Mouse (Mus musculus): ENCODE data around the gene Slc45a3. TPM values are rescaled to one million over a fixed set of nuclear protein-coding genes. Genes with fewer than 3 reads are reported as not detected.

Gene Slc45a3
- total and polyA plus RNA-seq, 3 experiments, result 15.6 to 40.7 TPM; not detected in 1

DNA sequence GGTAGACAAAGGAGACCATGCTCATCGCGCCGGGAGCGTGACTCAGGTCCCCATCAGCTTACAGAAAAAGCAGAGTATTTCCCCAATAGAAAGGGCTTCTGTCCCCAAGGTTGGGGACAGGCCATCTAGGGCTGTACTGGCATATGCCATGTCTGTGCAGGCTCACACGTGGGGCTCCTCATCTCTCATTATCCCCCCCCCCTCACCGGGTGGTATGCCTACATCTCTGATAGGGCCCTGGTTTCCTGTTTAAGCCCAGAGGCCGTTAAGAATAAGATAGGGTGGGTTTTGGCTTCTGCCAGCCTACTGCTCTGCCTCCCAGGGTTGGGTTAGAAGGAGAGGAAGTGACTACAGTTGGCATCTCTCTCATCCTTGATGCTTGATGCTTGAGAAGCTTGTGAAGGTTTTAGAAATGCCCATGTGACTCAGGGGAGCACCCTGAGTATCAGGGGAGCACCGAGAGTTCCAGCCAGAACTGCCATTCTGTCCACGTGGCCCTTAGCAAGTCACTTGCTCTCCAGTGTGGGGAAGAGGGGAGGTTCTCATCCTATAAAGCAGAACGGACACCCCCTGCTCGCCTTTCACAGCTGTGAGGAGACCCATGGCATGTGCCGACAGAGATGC lies 8.4 kb upstream of the Slc45a3 start (continued):
- TF ChIP-seq TCF12 (IDR thresholded peaks at IDR 0.05; ENCODE audit: low read depth, low read length) (peak; percentile 84), MYC (IDR thresholded peaks at IDR 0.05; ENCODE audit: low read depth, low read length) (peak; percentile 92), GABPA (IDR thresholded peaks at IDR 0.05; ENCODE audit: low read depth, low read length) (no peak)

DNA sequence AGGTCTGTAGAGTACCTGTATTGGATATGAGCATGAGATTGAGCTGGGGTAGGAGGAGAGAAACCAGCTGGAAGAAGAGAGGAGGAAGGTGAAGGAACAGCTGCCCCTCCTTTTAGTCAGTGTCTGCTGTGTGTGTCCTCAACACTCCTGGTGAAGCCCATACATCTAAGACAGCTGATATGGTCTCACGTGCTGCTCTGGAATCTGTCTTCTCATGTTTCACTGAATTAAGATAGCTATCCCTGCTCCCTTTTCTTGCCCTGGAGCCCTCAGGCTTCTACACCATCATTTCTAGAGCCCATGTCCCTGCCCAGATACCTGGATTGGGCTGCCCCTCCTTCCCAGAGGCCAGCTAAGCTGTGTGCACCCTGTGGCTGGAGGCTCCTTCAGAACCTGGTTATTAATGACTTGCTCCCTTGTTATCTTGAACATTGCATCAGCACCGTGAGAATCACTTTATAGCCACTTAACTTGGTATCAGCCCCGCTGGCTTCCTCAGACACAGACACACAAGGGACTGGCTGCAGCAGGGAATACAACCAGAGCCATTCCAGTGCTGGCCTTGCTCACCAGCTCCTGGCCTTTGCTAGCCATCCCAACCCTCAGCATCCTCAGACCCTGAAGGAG lies 7.5 kb upstream of the Slc45a3 start:
- Histone ChIP-seq H3K4me3 (ENCODE audit: control insufficient read depth in 1 of 2, insufficient read depth in 1 of 2, low read depth in 2 of 2, low read length in 2 of 2) (no peak overlapping the region), H3K79me2 (ENCODE audit: control insufficient read depth, insufficient read depth, low read length, poor library complexity) (no peaks in the 10 kb centered on the region), H3K9ac (ENCODE audit: control insufficient read depth, low read depth, low read length, poor library complexity, severe bottlenecking) (peak overlapping the region; percentile 43), H3K4me1 (ENCODE audit: control insufficient read depth in 1 of 2, insufficient read depth in 2 of 2, low read length in 2 of 2) (peaks cover 35 to 44% of the 10 kb centered on the region in 2 experiments), H3K27ac (ENCODE audit: control insufficient read depth, low read depth, low read length) (peak overlapping the region; percentile 77), H3K9me3 (replicated peaks; ENCODE audit: insufficient read depth, low read length) (no peaks in the 10 kb centered on the region), H3K36me3 (ENCODE audit: control insufficient read depth in 1 of 2, insufficient read depth in 2 of 2, low read length in 2 of 2) (peaks cover 0 to 31% of the 10 kb centered on the region in 2 experiments; a peak in 2 of 4 replicates), H3K27me3 (ENCODE audit: control insufficient read depth in 1 of 2, insufficient read depth in 2 of 2, low read length in 2 of 2) (no peaks in the 10 kb centered on the region)
- DNase-seq (ENCODE audit: low read depth, low spot score), result peak; percentile 70
- TF ChIP-seq RCOR1 (IDR thresholded peaks at IDR 0.05; ENCODE audit: low read depth, low read length) (peak; percentile 40; the same call in 1 of the 2 replicates), ZKSCAN1 (IDR thresholded peaks at IDR 0.05; ENCODE audit: low read depth, low read length) (0 out of 2 replicates have a peak, but pooled peaks have one; percentile 32), TCF12 (IDR thresholded peaks at IDR 0.05; ENCODE audit: low read depth, low read length) (0 out of 2 replicates have a peak, but pooled peaks have one; percentile 41), MYC (IDR thresholded peaks at IDR 0.05; ENCODE audit: low read depth, low read length) (0 out of 2 replicates have a peak, but pooled peaks have one; percentile 37), USF1 (IDR thresholded peaks at IDR 0.05; ENCODE audit: low read depth, low read length) (peak; percentile 70; the same call in 1 of the 2 replicates), MEF2A (IDR thresholded peaks at IDR 0.05; ENCODE audit: extremely low read depth, insufficient replicate concordance, low read depth, low read length, poor library complexity, severe bottlenecking) (no peak), MAZ (IDR thresholded peaks at IDR 0.05; ENCODE audit: low read depth, low read length) (peak; percentile 24; the same call in 1 of the 2 replicates), ZC3H11A (IDR thresholded peaks at IDR 0.05; ENCODE audit: low read depth, low read length) (no peak), TBP (IDR thresholded peaks at IDR 0.05; ENCODE audit: low read depth, low read length) (peak; percentile 46; the same call in 1 of the 2 replicates), EP300 (IDR thresholded peaks at IDR 0.05; ENCODE audit: low read depth in 1 of 2, low read length in 2 of 2) (peak; percentile 9 to 44; a peak in 1 of 4 replicates), SIN3A (IDR thresholded peaks at IDR 0.05; ENCODE audit: low read length) (no peak; the same call in 1 of the 2 replicates), GATA1 (IDR thresholded peaks at IDR 0.05; ENCODE audit: low read depth, low read length) (peak; percentile 32; the same call in 1 of the 2 replicates), BHLHE40 (IDR thresholded peaks at IDR 0.05; ENCODE audit: borderline replicate concordance, low read depth, low read length) (peak; percentile 98), ETS1 (IDR thresholded peaks at IDR 0.05; ENCODE audit: low read depth, low read length) (peak; percentile 85), MAFK (IDR thresholded peaks at IDR 0.05; ENCODE audit: borderline replicate concordance, low read depth, low read length) (no peak), ZMIZ1 (IDR thresholded peaks at IDR 0.05; ENCODE audit: low read depth, low read length) (no peak), NELFE (IDR thresholded peaks at IDR 0.05; ENCODE audit: low read depth, low read length) (peak; percentile 35; the same call in 1 of the 2 replicates), MXI1 (IDR thresholded peaks at IDR 0.05; ENCODE audit: low read depth, low read length) (peak; percentile 51; the same call in 1 of the 2 replicates)
